Mouse (Mus musculus) limb, embryonic 13.5 days (tissue): Measurements from ENCODE around the gene Pth2. TPM values are rescaled to one million over a fixed set of nuclear protein-coding genes. Genes with fewer than 3 reads are reported as not detected.

Experiments
- ATAC-seq: fragments of 200-750 bp; cut with Nextera tagmentation; 2 replicates; pipeline ENCODE4 v1.8.0; 2017; ENCODE audit warnings: low read depth, moderate number of reproducible peaks, moderate TSS enrichment; ENCODE audit not compliant: low FRiP score
- H3K27ac ChIP-seq: fragments of 300-500 bp; sonication (generic); 2 replicates; pipeline ENCODE4 v1.5.1; 2015; ENCODE audit warnings: inconsistent platforms, mild to moderate bottlenecking, moderate library complexity
- H3K27me3 ChIP-seq: fragments of 300-500 bp; sonication (generic); 2 replicates; pipeline ENCODE4 v1.6.1; 2015; ENCODE audit warnings: mild to moderate bottlenecking, inconsistent platforms
- H3K36me3 ChIP-seq: fragments of 300-500 bp; sonication (generic); 2 replicates; pipeline ENCODE4 v1.6.1; 2015; ENCODE audit warnings: inconsistent platforms, mild to moderate bottlenecking, moderate library complexity
- H3K4me1 ChIP-seq: fragments of 300-500 bp; sonication (generic); 2 replicates; pipeline ENCODE4 v1.6.1; 2015; ENCODE audit warnings: inconsistent platforms
- H3K4me2 ChIP-seq: fragments of 300-500 bp; sonication (generic); replicated peaks from 2 replicates; pipeline ENCODE4 v1.6.1; 2015; ENCODE audit warnings: inconsistent platforms, mild to moderate bottlenecking, moderate library complexity
- H3K4me3 ChIP-seq: fragments of 300-500 bp; sonication (generic); 2 replicates; pipeline ENCODE4 v1.5.1; 2015; ENCODE audit warnings: moderate library complexity, mild to moderate bottlenecking, inconsistent platforms
- H3K9ac ChIP-seq: fragments of 300-500 bp; sonication (generic); 2 replicates; pipeline ENCODE4 v1.6.1; 2015; ENCODE audit warnings: mild to moderate bottlenecking, inconsistent platforms
- H3K9me3 ChIP-seq: fragments of 300-500 bp; sonication (generic); 2 replicates; pipeline ENCODE4 v1.6.1; 2016; ENCODE audit warnings: inconsistent platforms
- WGBS: fragments of 180-500 bp; shearing (Covaris S2); methylation state at CpG from one replicate; pipeline ENCODE4 v1.1.7; 2015; 5-methylcytosine and 5-hydroxymethylcytosine counted together
- polyA plus RNA-seq: library from polyadenylated mRNA; unstranded; fragments of >200 nt; fragmentation: Nextera tagmentation; extraction: Ambion mirVana; gene quantifications from 2 replicates; pipeline ENCODE4 v1.2.1, GENCODE M21; 2015

Gene Pth2
- not detected in 2 replicates for polyA plus RNA-seq

GRCm38 (mm10) chr7:45180896-45181477 lies at the start of gene Pth2:
Gene Pth2, plus strand, starts transcription at chr7:45180995.
- H3K4me3 ChIP-seq: peak within 1 kb of the TSS; percentile 12
- no peak for ATAC-seq
- H3K27ac ChIP-seq: no peak within 1 kb of the TSS
- H3K9me3 ChIP-seq: no peaks in the 10 kb centered on the region
- 10% methylated on average over 20 of the region's 20 CpGs for WGBS
- peaks cover 17% of the 10 kb centered on the region for H3K4me1 ChIP-seq
- 0 out of 2 replicates have a peak within 1 kb of the TSS, but pooled peaks have one; percentile 12 for H3K4me2 ChIP-seq
- peaks cover 99% of the 10 kb centered on the region for H3K27me3 ChIP-seq
- H3K9ac ChIP-seq: no peak within 1 kb of the TSS
- H3K36me3 ChIP-seq: no peaks in the 10 kb centered on the region

DNA sequence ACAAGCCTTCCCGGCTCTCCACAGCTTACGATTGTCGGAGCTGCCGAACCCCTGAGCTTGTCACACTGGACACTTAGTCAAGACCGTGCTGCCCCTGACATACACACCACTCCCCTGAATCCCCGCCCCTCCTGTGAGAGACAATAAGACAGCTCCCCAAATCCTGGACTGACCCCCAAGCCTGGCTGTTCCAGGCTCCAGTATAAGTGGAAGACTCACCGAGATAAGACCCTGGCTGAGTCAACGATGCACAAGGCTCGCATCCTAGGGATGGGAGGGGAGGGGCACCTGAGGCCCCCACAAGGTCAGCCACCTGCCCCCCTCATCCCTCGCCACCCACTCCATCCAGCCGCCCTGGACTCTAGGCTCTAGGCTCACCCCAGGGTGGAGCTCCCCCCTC lies 48.9 kb upstream of the Pth2 start:
- H3K9ac ChIP-seq: peak overlapping the region; percentile 32; the same call in 1 of the 2 replicates

GRCm38 (mm10) chr7:45133446-45134159 lies 47.2 kb upstream of the Pth2 start:
- H3K9ac ChIP-seq: no peak overlapping the region
- no peak overlapping the region for H3K4me2 ChIP-seq
- peaks cover 17% of the 10 kb centered on the region for H3K4me1 ChIP-seq
- no peaks in the 10 kb centered on the region for H3K9me3 ChIP-seq
- no peak overlapping the region for H3K27ac ChIP-seq
- H3K27me3 ChIP-seq: peaks cover 31% of the 10 kb centered on the region
- no peaks in the 10 kb centered on the region for H3K36me3 ChIP-seq
- no peak for ATAC-seq
- H3K4me3 ChIP-seq: no peak overlapping the region
- WGBS: 77% methylated on average over 8 of the region's 8 CpGs

More for the DNA sequence above, 48.9 kb upstream of the Pth2 start:
- H3K27ac ChIP-seq: no peak overlapping the region
- H3K9me3 ChIP-seq: no peaks in the 10 kb centered on the region
- no peak for ATAC-seq
- H3K4me3 ChIP-seq: no peak overlapping the region
- peaks cover 7% of the 10 kb centered on the region for H3K36me3 ChIP-seq
- peaks cover 22% of the 10 kb centered on the region for H3K27me3 ChIP-seq
- WGBS: 83% methylated on average over 11 of the region's 11 CpGs
- H3K4me1 ChIP-seq: peaks cover 24% of the 10 kb centered on the region
- H3K4me2 ChIP-seq: no peak overlapping the region

- H3K9me3 ChIP-seq: no peaks in the 10 kb centered on the region
- WGBS: 7% methylated on average over 12 of the region's 12 CpGs
- H3K27ac ChIP-seq: no peak overlapping the region
- H3K4me1 ChIP-seq: peaks cover 11% of the 10 kb centered on the region
- H3K4me3 ChIP-seq: no peak overlapping the region
- H3K9ac ChIP-seq: no peak overlapping the region
- no peak for ATAC-seq
- H3K4me2 ChIP-seq: 0 out of 2 replicates have a peak overlapping the region, but pooled peaks have one; percentile 3
- peaks cover 31% of the 10 kb centered on the region for H3K27me3 ChIP-seq
- no peaks in the 10 kb centered on the region for H3K36me3 ChIP-seq
Measured at GRCm38 (mm10) chr7:45134544-45135026, 46.2 kb upstream of the Pth2 start.

DNA sequence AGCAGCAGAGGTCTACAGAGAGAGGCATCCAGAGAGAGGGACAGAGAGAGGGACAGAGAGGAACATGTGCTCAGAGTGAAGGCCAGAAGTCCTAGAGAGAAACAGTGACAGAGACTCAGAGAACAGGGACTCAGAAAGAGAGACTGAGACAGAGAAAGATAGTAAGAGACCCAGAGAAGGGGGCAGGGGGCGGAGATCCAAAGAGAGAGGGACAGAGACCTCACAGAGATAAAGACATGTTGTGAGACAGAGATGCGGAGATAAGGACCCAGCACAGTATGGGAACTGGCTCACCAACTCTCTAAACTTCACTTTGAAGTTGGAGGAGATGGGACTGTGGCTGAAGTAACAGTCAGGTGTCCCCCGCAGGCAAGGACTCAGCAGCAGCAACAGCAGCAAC lies 45.4 kb upstream of the Pth2 start:
- Histone ChIP-seq H3K4me1 (0 out of 2 replicates have a peak, but pooled peaks cover 7% of the 10 kb centered on the region), H3K27ac (no peak overlapping the region), H3K36me3 (no peaks in the 10 kb centered on the region), H3K9me3 (no peaks in the 10 kb centered on the region), H3K4me2 (peak overlapping the region; percentile 80), H3K9ac (no peak overlapping the region), H3K27me3 (peaks cover 31% of the 10 kb centered on the region), H3K4me3 (peak overlapping the region; percentile 58)
- WGBS: 62% methylated on average over 3 of the region's 3 CpGs
- ATAC-seq: no peak

GRCm38 (mm10) chr7:45135993-45136567 lies 44.7 kb upstream of the Pth2 start, which contains the start of the genes Gm45713 and Flt3l:
Gene Gm45713, minus strand, starts transcription at chr7:45136231.
Gene Flt3l, minus strand, starts transcription at chr7:45136432.
- 1% methylated on average over 29 of the region's 29 CpGs for WGBS
- no peaks in the 10 kb centered on the region; the same call in 1 of the 2 replicates for H3K36me3 ChIP-seq
- H3K4me2 ChIP-seq: peak within 1 kb of the TSS; percentile 80
- peak within 1 kb of the TSS; percentile 75 for H3K9ac ChIP-seq
- no peaks in the 10 kb centered on the region for H3K9me3 ChIP-seq
- no peak within 1 kb of the TSS for H3K27ac ChIP-seq
- peak; percentile 77 for ATAC-seq
- peaks cover 31% of the 10 kb centered on the region for H3K27me3 ChIP-seq
- 0 out of 2 replicates have a peak, but pooled peaks cover 7% of the 10 kb centered on the region for H3K4me1 ChIP-seq
- H3K4me3 ChIP-seq: peak within 1 kb of the TSS; percentile 58

DNA sequence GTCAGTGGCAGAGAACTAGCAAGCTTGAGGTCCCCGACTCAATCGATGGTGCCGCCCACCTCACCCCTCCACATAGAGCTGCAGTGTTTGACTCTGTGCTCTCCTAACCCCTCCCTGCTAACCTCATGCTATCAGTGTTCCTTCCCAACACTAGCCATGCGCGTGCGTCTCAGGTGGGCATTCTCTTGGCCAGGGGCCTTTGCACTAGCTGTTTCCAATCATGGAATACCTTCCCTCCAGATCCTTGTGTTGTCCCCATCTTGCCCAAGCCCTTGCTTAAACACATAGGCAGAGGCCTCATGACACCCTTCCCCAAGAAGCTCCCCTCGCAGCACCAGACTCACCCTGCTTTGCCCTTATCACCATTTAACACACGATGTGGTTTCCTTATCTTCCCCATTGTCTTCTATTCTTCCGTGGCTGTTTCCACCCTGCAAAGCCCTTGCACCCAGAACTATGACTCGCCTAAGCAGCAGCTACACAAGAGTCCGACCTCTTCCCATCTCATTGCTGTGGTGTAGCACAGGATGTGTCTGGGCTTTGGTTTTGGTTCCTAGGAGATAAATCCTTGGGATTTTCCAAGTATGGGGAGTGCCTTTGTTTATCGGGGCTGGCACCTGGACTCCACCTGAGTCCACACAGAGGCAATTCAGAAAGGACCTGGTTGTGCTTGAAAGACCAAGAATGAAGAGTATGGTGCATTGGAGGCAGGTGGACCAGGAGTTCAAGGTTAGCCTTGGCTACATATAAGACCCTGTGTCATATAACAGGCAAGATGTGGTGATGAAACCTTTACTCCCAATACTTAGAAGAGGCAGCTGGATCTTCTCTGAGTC lies 43.4 kb upstream of the Pth2 start:
- no peak for ATAC-seq
- WGBS: 81% methylated on average over 12 of the region's 12 CpGs
- no peak overlapping the region for H3K9ac ChIP-seq
- H3K4me3 ChIP-seq: no peak overlapping the region
- H3K36me3 ChIP-seq: peaks cover 11% of the 10 kb centered on the region
- H3K9me3 ChIP-seq: no peaks in the 10 kb centered on the region
- 0 out of 2 replicates have a peak, but pooled peaks cover 7% of the 10 kb centered on the region for H3K4me1 ChIP-seq
- peaks cover 31% of the 10 kb centered on the region for H3K27me3 ChIP-seq
- no peak overlapping the region for H3K27ac ChIP-seq
- no peak overlapping the region for H3K4me2 ChIP-seq

DNA sequence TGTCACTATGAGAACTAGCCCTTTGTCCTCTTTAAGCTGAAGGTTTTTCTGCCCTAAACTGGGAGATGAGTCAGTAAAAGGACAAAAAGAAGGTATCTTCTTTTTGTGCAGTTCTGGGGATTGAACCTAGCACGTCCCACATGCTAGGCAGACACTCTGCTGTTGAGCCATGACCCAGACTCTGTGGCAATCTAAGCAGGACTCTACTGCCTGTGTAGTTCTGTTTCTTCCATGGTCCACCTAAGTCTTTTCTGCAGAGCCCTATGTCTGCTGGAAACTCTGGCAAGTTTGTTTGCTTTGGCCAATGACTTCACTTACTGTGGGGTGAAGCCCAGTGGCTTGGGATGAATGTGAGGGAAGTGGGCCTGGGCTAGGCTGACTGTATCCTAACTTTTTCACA lies 42.4 kb upstream of the Pth2 start:
- 0 out of 2 replicates have a peak overlapping the region, but pooled peaks have one; percentile 19 for H3K9ac ChIP-seq
- H3K36me3 ChIP-seq: peaks cover 21% of the 10 kb centered on the region
- H3K27ac ChIP-seq: no peak overlapping the region
- WGBS: 79% methylated on average over 1 of the region's 1 CpGs
- no peak overlapping the region for H3K4me2 ChIP-seq
- H3K9me3 ChIP-seq: no peaks in the 10 kb centered on the region
- H3K27me3 ChIP-seq: peaks cover 31% of the 10 kb centered on the region
- H3K4me3 ChIP-seq: no peak overlapping the region
- no peak for ATAC-seq
- 0 out of 2 replicates have a peak, but pooled peaks cover 7% of the 10 kb centered on the region for H3K4me1 ChIP-seq

DNA sequence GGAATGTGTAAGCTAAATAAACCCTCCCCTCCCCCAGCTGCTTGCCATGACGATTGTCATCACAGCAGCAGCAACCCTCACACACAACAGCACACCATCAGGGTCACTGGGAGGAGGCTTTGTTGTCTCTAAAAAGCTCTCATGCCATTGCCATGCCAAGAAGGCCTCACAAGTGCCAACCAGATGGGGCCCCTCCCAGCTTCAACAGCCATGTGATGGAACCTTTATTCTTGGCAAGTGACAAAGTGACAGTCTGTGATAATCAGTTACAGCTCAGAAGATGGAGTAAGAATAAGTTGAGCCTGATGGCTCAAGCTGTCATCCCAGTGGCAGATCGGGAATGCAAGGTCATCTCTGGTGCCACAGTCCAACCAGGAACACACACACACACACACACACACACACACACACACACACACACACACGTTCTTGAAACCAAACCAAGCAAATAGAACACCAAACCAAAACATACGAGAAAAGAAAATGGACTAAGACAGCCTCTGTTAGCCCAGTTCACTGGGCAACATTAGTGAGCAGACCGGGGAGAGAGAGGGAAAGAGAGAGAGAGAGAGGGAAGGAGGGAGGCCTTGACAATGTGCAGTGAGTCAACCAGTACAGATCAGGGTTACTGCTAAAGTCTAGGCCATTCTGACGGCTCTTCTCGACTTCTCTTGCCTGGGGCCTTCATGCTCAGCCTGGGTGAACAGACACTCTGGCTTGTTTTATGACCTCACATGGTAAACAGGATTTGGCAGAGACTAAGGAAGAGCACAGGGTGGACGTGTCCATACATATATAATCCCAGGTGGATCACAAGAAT lies 40.7 kb upstream of the Pth2 start:
- WGBS: 69% methylated on average over 8 of the region's 8 CpGs
- Histone ChIP-seq H3K27ac (no peak overlapping the region), H3K4me1 (0 out of 2 replicates have a peak, but pooled peaks cover 7% of the 10 kb centered on the region), H3K27me3 (peaks cover 21% of the 10 kb centered on the region), H3K36me3 (peaks cover 39% of the 10 kb centered on the region), H3K9me3 (no peaks in the 10 kb centered on the region), H3K4me3 (no peak overlapping the region), H3K9ac (no peak overlapping the region), H3K4me2 (no peak overlapping the region)
- ATAC-seq: no peak

DNA sequence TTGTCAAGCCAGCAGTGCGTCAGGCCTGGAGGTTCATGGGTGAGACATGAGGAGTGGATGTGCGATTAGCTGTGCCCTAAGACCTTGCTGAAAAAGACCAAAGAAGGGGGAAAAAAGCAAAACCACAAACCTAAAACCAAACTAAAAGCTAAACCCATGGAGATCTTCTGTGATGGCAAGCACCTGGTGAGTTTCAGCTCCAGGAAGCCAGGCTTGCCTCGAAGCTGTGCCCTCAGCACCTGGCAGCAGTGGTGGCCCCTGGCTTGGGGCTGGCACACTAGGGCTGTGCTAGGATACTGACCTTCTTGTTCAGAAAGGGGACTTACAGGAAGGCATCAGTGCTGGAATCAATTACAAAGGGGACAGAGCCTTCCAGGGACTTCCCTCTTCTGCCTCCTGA lies 39.5 kb upstream of the Pth2 start:
- no peak overlapping the region for H3K27ac ChIP-seq
- no peak overlapping the region for H3K4me2 ChIP-seq
- H3K4me1 ChIP-seq: no peaks in the 10 kb centered on the region
- H3K36me3 ChIP-seq: peaks cover 51% of the 10 kb centered on the region
- no peak overlapping the region for H3K4me3 ChIP-seq
- ATAC-seq: no peak
- H3K9ac ChIP-seq: no peak overlapping the region
- H3K9me3 ChIP-seq: no peaks in the 10 kb centered on the region
- 86% methylated on average over 3 of the region's 3 CpGs for whole genome bisulfite sequencing
- H3K27me3 ChIP-seq: peaks cover 13% of the 10 kb centered on the region

DNA sequence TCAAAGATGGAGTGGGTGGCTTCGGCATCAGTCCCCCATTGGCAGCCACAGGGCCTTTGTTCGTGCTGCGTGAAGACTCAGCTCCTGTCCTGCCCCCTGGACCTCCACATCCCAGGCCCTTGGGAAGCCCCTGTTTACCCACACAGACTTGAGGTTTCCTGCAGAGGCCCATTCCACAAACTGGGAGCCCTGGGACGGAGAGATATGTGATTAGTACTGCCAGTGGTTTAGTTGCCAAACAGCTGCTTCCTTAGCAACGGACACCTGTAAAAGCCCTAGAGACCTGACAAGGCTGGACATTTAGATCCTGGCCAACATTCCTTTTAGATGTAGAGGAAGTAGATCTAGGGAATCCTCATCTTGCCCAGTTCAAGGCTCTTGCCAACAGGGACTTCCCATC lies 38.9 kb upstream of the Pth2 start:
- H3K4me1 ChIP-seq: no peaks in the 10 kb centered on the region
- H3K36me3 ChIP-seq: peaks cover 57% of the 10 kb centered on the region
- no peaks in the 10 kb centered on the region for H3K9me3 ChIP-seq
- WGBS: 90% methylated on average over 5 of the region's 5 CpGs
- no peak overlapping the region for H3K9ac ChIP-seq
- H3K27me3 ChIP-seq: peaks cover 9% of the 10 kb centered on the region
- H3K4me2 ChIP-seq: no peak overlapping the region
- no peak overlapping the region for H3K4me3 ChIP-seq
- ATAC-seq: no peak
- no peak overlapping the region for H3K27ac ChIP-seq
